Mouse (Mus musculus) stomach, postnatal 0 days (tissue): ENCODE data around the gene Ncam2.

Source experiments
- CTCF ChIP-seq: IDR thresholded peaks from 2 replicates; pipeline ENCODE4 v1.5.1; 2016; ENCODE audit warnings: antibody characterized with exemption, low read depth, mild to moderate bottlenecking, moderate library complexity
- EP300 ChIP-seq: optimal IDR thresholded peaks from 2 replicates; pipeline ENCODE3; 2016; ENCODE audit warnings: antibody characterized with exemption

DNA sequence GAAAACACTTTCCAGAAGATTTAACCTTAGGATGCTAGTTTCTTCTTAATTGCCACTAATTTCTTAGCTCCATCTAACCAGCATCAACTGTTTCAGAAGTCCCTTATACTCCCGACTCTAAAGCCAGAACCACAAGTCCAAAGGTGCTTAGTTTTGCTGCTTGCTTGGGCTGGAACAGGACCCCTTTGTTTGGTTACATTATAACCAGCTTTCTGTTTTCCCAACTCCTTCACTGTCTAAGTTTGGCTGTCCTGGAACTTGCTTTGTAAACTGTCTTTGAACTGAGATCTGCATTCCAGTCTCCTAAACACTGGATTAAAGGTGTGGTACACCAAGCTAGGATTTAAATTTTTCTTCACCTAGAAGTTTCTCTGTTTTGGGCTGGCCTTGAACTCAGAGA is 475.0 kb downstream of the Ncam2 start:
- TF ChIP-seq CTCF (no peak), EP300 (no peak)
